Mouse (Mus musculus) stomach, postnatal 0 days (tissue): ENCODE results near the gene Arid1b.

Experiments used
- CTCF ChIP-seq: IDR thresholded peaks from 2 replicates; pipeline ENCODE4 v1.5.1; 2016; ENCODE audit warnings: antibody characterized with exemption, low read depth, mild to moderate bottlenecking, moderate library complexity
- EP300 ChIP-seq: optimal IDR thresholded peaks from 2 replicates; pipeline ENCODE3; 2016; ENCODE audit warnings: antibody characterized with exemption

DNA sequence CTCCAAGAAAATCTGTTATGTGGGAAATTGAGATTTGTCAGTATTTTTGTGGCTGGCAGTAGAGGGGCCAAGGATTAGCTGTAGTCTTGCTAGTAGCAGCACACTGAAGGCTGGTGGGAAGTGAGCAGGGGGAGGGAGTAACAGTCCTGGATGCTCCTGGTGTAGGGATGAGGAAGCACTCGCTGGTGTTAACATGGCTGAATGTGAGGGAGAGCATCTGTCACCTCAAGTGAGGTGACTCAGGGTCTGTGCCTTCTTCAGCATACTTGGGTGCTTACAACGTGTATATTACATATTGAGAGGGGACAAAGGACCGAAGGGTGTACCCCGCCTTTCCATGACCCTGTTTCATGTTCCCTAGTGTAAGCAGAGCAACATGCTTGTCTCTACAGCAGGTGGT, 170.7 kb downstream of the Arid1b start:
- TF ChIP-seq CTCF, result no peak
- no peak for TF ChIP-seq EP300
